Mouse (Mus musculus): ENCODE data around the gene Kif3c. TPM values are rescaled to one million over a fixed set of nuclear protein-coding genes. Genes with fewer than 3 reads are reported as not detected.

Gene Kif3c
- polyA plus RNA-seq, 1 experiment from 2014 or later = 6.2 TPM

DNA sequence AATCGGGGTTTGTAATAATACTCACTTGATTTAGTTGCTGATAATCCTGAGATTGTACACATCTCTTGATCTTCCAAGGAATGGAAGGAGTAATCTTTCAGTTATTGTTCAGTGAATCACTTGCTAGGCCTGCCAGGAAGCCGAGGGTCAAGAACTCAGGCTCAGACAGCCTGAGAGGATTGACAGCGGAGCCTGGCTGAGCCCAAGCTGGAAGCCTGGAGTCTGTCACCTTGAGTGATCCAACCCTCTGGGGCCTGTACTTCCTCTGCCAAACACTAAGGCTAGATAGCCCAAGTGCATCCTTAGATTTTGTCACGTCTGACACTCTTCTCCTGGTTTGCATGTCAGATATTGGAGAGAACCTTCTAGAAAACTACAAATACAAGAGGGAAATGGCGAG is 12.8 kb downstream of the Kif3c start:
- no peak overlapping the region for H3K4me3 ChIP-seq (ENCODE audit: low read length)
- H3K36me3 ChIP-seq (ENCODE audit: control insufficient read depth, insufficient read depth, low read length) = no peaks in the 10 kb centered on the region
- H3K4me2 ChIP-seq (ENCODE audit: low read depth, low read length) = no peak overlapping the region
- 71% methylated on average over 5 of the region's 5 CpGs for WGBS
- no peak overlapping the region for H3K9ac ChIP-seq (ENCODE audit: low read depth, low read length)
- no peak for ATAC-seq
- no peaks in the 10 kb centered on the region for H3K4me1 ChIP-seq (ENCODE audit: control insufficient read depth, insufficient read depth, low read length)
- H3K27me3 ChIP-seq (replicated peaks; ENCODE audit: control insufficient read depth, insufficient read depth, low read length) = no peaks in the 10 kb centered on the region
- no peak overlapping the region for H3K27ac ChIP-seq (ENCODE audit: low read length)
- H3K9me3 ChIP-seq (ENCODE audit: control insufficient read depth, low read length) = no peaks in the 10 kb centered on the region

DNA sequence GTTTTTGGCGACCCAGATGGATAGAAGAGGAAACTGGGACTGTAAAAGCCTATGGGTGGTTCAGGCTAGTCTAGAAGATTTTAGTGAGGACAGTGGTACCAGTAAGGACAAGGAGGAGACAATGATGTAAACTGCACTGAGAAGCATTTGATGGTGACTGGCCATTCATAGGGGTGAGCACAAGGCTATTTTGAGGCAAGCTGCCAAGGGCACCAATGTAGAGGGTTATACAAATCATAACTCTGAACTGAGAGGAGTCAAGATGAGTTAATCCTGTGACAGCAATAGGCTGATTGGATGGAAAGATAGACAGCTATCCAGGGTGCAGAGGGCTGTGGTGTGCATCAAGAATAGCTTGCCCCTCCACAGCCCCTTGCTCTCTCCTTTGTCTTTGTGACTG is 19.9 kb downstream of the Kif3c start:
- Histone ChIP-seq H3K9ac (ENCODE audit: low read depth, low read length) (no peak overlapping the region), H3K4me1 (ENCODE audit: control insufficient read depth, insufficient read depth, low read length) (no peaks in the 10 kb centered on the region), H3K27ac (ENCODE audit: low read length) (no peak overlapping the region), H3K4me3 (ENCODE audit: low read length) (no peak overlapping the region), H3K27me3 (replicated peaks; ENCODE audit: control insufficient read depth, insufficient read depth, low read length) (no peaks in the 10 kb centered on the region), H3K9me3 (ENCODE audit: control insufficient read depth, low read length) (no peaks in the 10 kb centered on the region), H3K4me2 (ENCODE audit: low read depth, low read length) (no peak overlapping the region), H3K36me3 (ENCODE audit: control insufficient read depth, insufficient read depth, low read length) (no peaks in the 10 kb centered on the region)
- 67% methylated on average over 1 of the region's 1 CpGs for WGBS
- no peak for ATAC-seq

DNA sequence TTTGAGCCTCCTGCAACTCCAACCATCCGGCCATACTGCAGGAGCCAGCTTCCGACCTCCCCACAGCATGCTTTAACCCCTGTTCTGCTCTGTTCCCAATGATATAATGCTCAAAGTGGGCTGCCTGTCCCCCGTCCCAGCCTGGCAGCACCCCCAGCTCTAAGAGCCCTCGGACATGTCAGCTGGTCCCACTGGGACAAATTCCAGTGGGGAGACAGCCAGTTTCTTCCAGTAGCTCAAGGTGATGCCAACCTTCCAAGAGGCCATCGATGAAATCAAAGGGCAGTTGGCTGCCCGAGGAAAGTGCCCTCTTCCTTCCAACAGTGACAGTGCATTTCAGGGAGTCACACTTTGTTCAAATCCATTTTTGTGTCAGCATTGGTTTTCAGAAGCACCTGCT is 20.3 kb downstream of the Kif3c start:
- H3K27me3 ChIP-seq (replicated peaks; ENCODE audit: control insufficient read depth, insufficient read depth, low read length) = no peaks in the 10 kb centered on the region
- no peaks in the 10 kb centered on the region for H3K36me3 ChIP-seq (ENCODE audit: control insufficient read depth, insufficient read depth, low read length)
- no peak for ATAC-seq
- no peaks in the 10 kb centered on the region for H3K4me1 ChIP-seq (ENCODE audit: control insufficient read depth, insufficient read depth, low read length)
- no peak overlapping the region for H3K4me3 ChIP-seq (ENCODE audit: low read length)
- 88% methylated on average over 6 of the region's 6 CpGs for WGBS
- no peak overlapping the region for H3K4me2 ChIP-seq (ENCODE audit: low read depth, low read length)
- no peak overlapping the region for H3K9ac ChIP-seq (ENCODE audit: low read depth, low read length)
- H3K27ac ChIP-seq (ENCODE audit: low read length) = no peak overlapping the region
- H3K9me3 ChIP-seq (ENCODE audit: control insufficient read depth, low read length) = no peaks in the 10 kb centered on the region

DNA sequence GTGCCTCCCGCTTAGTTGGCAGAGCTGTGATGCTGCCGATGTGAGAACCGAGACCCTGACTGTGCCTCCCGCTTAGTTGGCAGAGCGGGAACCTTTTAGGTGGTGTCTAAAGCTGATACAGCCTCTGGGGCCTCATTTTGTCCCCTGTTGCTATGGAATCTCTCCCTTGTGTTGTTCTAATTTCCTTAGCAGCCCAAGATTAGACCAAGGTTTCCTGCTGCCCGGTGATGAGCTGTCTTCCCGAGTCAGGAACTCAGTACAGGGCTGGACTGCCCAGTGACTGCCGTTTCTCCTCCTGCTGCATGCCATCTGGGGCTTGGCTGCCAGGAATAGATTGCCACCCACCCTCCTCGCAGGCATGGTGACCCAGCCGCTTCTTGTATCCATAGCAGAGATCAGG is 21.0 kb downstream of the Kif3c start:
- Histone ChIP-seq H3K9ac (ENCODE audit: low read depth, low read length) (no peak overlapping the region), H3K27me3 (replicated peaks; ENCODE audit: control insufficient read depth, insufficient read depth, low read length) (no peaks in the 10 kb centered on the region), H3K4me3 (ENCODE audit: low read length) (no peak overlapping the region), H3K4me2 (ENCODE audit: low read depth, low read length) (no peak overlapping the region), H3K27ac (ENCODE audit: low read length) (no peak overlapping the region), H3K9me3 (ENCODE audit: control insufficient read depth, low read length) (no peaks in the 10 kb centered on the region), H3K4me1 (ENCODE audit: control insufficient read depth, insufficient read depth, low read length) (no peaks in the 10 kb centered on the region), H3K36me3 (ENCODE audit: control insufficient read depth, insufficient read depth, low read length) (no peaks in the 10 kb centered on the region)
- WGBS = 72% methylated on average over 10 of the region's 10 CpGs
- ATAC-seq = no peak

DNA sequence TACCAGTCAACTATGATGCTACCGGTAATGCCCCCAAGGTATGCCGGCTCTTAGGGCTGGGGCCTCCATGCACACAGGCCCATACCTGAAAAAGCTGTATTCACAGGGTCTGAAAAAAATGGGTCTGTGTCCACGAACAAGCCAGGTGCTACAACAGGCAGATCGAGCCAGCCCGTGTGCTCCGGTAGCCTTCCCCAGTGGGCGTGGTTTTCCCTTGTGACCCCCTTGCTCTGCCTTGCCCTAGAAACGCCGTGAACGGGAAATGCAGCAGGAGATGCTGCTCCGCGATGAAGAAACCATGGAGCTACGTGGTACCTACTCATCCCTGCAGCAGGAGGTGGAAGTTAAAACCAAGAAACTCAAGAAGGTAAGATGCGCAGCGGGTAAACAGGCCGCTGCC is 23.0 kb downstream of the Kif3c start:
- Histone ChIP-seq H3K4me2 (ENCODE audit: low read depth, low read length) (no peak overlapping the region), H3K4me1 (ENCODE audit: control insufficient read depth, insufficient read depth, low read length) (no peaks in the 10 kb centered on the region), H3K9me3 (ENCODE audit: control insufficient read depth, low read length) (no peaks in the 10 kb centered on the region), H3K36me3 (ENCODE audit: control insufficient read depth, insufficient read depth, low read length) (no peaks in the 10 kb centered on the region), H3K4me3 (ENCODE audit: low read length) (no peak overlapping the region), H3K9ac (ENCODE audit: low read depth, low read length) (no peak overlapping the region), H3K27ac (ENCODE audit: low read length) (no peak overlapping the region), H3K27me3 (replicated peaks; ENCODE audit: control insufficient read depth, insufficient read depth, low read length) (no peaks in the 10 kb centered on the region)
- no peak for ATAC-seq
- WGBS = 90% methylated on average over 16 of the region's 16 CpGs

DNA sequence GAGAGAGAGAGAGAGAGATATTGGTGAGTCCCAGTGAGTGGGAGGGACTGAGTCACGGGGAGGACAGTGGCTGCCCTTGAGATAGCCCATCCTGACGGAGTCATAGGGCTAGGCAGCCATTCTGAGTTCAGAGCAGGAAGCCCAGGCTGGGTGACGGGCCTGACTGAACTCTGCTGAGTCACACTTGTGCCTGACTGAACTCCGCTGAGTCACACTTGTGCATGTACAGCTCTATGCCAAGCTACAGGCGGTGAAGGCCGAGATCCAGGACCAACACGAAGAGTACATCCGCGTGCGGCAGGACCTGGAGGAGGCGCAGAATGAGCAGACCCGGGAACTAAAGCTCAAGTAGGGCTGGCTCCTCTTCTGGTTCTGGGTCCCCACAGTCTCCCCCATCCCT is 24.5 kb downstream of the Kif3c start:
- Histone ChIP-seq H3K36me3 (ENCODE audit: control insufficient read depth, insufficient read depth, low read length) (no peaks in the 10 kb centered on the region), H3K9ac (ENCODE audit: low read depth, low read length) (no peak overlapping the region), H3K9me3 (ENCODE audit: control insufficient read depth, low read length) (no peaks in the 10 kb centered on the region), H3K4me3 (ENCODE audit: low read length) (no peak overlapping the region), H3K27ac (ENCODE audit: low read length) (no peak overlapping the region), H3K27me3 (replicated peaks; ENCODE audit: control insufficient read depth, insufficient read depth, low read length) (no peaks in the 10 kb centered on the region), H3K4me1 (ENCODE audit: control insufficient read depth, insufficient read depth, low read length) (no peaks in the 10 kb centered on the region), H3K4me2 (ENCODE audit: low read depth, low read length) (no peak overlapping the region)
- 94% methylated on average over 12 of the region's 12 CpGs for WGBS
- no peak for ATAC-seq

DNA sequence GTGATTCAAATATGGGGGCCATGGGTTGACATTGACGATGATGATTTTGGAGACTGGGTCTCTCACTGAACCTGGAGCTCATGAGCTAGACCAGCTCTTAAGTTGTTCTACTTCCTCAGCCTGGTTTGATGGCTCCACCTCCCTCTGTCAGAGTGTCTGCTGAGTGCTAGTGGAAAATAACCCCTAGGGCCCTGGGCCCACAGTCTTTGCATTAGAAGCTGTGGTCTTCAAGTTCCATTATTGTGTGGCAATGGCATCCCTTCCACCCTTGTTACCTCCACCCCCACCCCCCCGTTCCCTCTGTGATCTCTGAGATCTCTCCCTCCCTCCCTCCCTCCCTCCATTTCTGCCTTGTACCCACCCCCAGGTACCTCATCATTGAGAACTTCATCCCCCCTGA is 25.1 kb downstream of the Kif3c start:
- H3K4me2 ChIP-seq (ENCODE audit: low read depth, low read length) = no peak overlapping the region
- H3K9me3 ChIP-seq (ENCODE audit: control insufficient read depth, low read length) = no peaks in the 10 kb centered on the region
- no peaks in the 10 kb centered on the region for H3K27me3 ChIP-seq (replicated peaks; ENCODE audit: control insufficient read depth, insufficient read depth, low read length)
- WGBS = 90% methylated on average over 2 of the region's 2 CpGs
- no peaks in the 10 kb centered on the region for H3K4me1 ChIP-seq (ENCODE audit: control insufficient read depth, insufficient read depth, low read length)
- no peak overlapping the region for H3K27ac ChIP-seq (ENCODE audit: low read length)
- no peaks in the 10 kb centered on the region for H3K36me3 ChIP-seq (ENCODE audit: control insufficient read depth, insufficient read depth, low read length)
- no peak for ATAC-seq
- no peak overlapping the region for H3K9ac ChIP-seq (ENCODE audit: low read depth, low read length)
- no peak overlapping the region for H3K4me3 ChIP-seq (ENCODE audit: low read length)

DNA sequence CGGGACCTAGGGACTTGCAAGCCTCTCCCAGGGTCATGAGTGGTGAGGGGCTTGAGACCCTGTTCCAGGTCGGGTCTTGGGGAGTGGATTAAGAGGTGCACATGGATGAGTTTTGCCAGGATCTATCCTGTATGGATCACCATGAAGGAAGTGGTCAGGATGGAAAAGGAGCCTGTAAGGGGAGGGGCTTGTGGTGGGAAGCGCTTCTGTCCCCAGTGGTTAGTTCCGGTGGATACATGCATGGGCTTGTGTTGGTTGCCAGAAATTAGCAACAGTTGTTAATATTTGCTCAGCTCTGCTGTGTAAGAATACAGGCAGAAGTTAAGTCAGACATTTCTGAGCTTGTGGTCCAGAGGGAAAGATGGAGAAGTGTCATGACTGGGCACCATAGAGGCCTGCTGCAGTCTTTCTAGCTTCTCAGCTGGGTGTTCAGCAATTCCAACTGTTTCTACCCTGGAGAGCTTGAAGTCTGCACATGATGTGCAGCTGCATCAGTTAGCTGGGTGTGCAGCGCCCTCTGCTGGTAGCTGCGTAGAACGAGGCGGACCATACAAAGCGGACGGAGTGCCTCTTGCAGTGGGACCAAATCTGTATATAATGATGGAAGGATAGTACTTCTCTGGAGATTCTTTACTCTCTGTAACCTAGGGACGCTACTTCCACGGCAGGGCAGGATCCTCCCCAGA is 25.8 kb downstream of the Kif3c start:
- Histone ChIP-seq H3K36me3 (ENCODE audit: control insufficient read depth, insufficient read depth, low read length) (no peaks in the 10 kb centered on the region), H3K4me2 (ENCODE audit: low read depth, low read length) (no peak overlapping the region), H3K9ac (ENCODE audit: low read depth, low read length) (no peak overlapping the region), H3K9me3 (ENCODE audit: control insufficient read depth, low read length) (no peaks in the 10 kb centered on the region), H3K4me3 (ENCODE audit: low read length) (no peak overlapping the region), H3K4me1 (ENCODE audit: control insufficient read depth, insufficient read depth, low read length) (no peaks in the 10 kb centered on the region), H3K27me3 (replicated peaks; ENCODE audit: control insufficient read depth, insufficient read depth, low read length) (no peaks in the 10 kb centered on the region), H3K27ac (ENCODE audit: low read length) (no peak overlapping the region)
- peak; percentile 86 for ATAC-seq
- WGBS = 34% methylated on average over 12 of the region's 12 CpGs

DNA sequence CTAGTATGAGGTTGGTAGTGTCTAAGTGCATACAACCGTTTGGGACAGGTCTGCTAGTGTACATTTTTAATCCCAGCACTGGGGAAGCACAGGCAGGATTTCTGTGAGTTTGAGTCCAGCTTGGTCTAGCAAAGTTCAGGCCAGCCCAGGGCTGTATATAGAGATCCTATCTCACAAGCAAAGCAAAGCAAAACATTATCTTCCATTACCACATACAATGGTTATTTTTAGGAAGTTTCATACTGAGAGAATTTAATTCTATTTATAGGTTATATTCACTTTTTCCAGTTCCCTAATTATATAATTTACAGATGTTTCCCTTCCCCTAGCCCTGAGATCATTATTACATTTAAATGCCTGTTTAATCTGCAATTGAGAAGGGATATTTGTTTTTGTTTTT is 26.3 kb downstream of the Kif3c start:
- no peak overlapping the region for H3K9ac ChIP-seq (ENCODE audit: low read depth, low read length)
- no peak overlapping the region for H3K27ac ChIP-seq (ENCODE audit: low read length)
- no peak overlapping the region for H3K4me2 ChIP-seq (ENCODE audit: low read depth, low read length)
- WGBS = 79% methylated on average over 1 of the region's 1 CpGs
- no peak overlapping the region for H3K4me3 ChIP-seq (ENCODE audit: low read length)
- H3K4me1 ChIP-seq (ENCODE audit: control insufficient read depth, insufficient read depth, low read length) = no peaks in the 10 kb centered on the region
- ATAC-seq = 0 out of 2 replicates have a peak, but pooled peaks have one; percentile 4
- no peaks in the 10 kb centered on the region for H3K9me3 ChIP-seq (ENCODE audit: control insufficient read depth, low read length)
- H3K36me3 ChIP-seq (ENCODE audit: control insufficient read depth, insufficient read depth, low read length) = no peaks in the 10 kb centered on the region
- H3K27me3 ChIP-seq (replicated peaks; ENCODE audit: control insufficient read depth, insufficient read depth, low read length) = no peaks in the 10 kb centered on the region

DNA sequence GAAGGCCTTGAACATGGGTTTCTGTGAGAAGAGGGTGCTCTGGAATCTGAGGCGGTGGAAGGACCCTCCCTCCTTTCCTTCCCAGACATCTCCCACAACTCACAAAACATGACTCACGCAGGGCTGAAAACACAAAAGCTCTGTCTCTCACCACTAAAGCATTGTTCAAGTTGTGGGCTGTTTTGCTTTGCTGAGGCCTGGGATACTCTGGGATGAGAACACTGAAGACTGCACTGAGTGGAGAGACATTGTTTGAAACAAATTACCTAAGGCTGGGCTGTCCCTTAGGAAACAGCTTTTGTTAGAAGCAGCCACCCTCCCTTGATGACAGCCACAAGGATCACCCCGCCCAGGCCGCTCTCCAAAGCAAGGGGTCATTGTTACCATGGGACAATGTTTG is 28.2 kb downstream of the Kif3c start:
- H3K9me3 ChIP-seq (ENCODE audit: control insufficient read depth, low read length) = no peaks in the 10 kb centered on the region
- no peak overlapping the region for H3K27ac ChIP-seq (ENCODE audit: low read length)
- no peak overlapping the region for H3K9ac ChIP-seq (ENCODE audit: low read depth, low read length)
- no peaks in the 10 kb centered on the region for H3K4me1 ChIP-seq (ENCODE audit: control insufficient read depth, insufficient read depth, low read length)
- no peak for ATAC-seq
- no peak overlapping the region for H3K4me2 ChIP-seq (ENCODE audit: low read depth, low read length)
- H3K27me3 ChIP-seq (replicated peaks; ENCODE audit: control insufficient read depth, insufficient read depth, low read length) = no peaks in the 10 kb centered on the region
- no peaks in the 10 kb centered on the region for H3K36me3 ChIP-seq (ENCODE audit: control insufficient read depth, insufficient read depth, low read length)
- H3K4me3 ChIP-seq (ENCODE audit: low read length) = no peak overlapping the region
- WGBS = 75% methylated on average over 4 of the region's 4 CpGs
